Mouse (Mus musculus): Measurements from ENCODE around the gene Gramd1c.

Gramd1c gene

DNA sequence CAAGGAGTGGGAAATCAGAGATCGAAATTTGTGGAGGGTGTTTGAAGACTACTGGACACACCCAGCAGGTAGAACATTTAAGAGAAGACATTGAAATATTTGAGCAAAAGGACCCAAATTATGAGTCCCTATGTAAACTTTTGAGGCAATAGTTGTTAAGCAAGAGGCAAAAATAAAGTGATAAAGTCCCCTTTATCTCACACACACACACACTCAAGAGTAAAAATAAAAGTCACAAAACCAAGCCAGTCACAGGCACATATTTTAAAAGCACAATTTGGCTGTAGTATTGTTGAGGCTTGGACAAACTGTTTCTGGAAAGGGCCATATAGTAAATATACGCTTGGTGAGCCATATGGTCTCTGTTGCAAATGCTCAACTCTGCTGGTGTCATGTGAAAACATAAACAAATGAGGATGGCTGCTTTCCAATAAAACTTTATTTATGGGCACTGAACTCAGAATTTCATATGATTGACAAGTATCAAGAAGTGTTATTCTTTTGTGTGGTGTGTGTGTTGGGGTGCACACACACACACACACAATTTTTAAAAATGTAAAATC is 44.1 kb downstream of the Gramd1c start:
- no peak for DNase-seq (ENCODE audit: inconsistent age in 2 of 2, low spot score in 1 of 2)

GRCm38 (mm10) chr16:44018372-44018771 is 44.8 kb downstream of the Gramd1c start:
- no peak for DNase-seq (ENCODE audit: inconsistent age in 2 of 2, low spot score in 1 of 2)

DNA sequence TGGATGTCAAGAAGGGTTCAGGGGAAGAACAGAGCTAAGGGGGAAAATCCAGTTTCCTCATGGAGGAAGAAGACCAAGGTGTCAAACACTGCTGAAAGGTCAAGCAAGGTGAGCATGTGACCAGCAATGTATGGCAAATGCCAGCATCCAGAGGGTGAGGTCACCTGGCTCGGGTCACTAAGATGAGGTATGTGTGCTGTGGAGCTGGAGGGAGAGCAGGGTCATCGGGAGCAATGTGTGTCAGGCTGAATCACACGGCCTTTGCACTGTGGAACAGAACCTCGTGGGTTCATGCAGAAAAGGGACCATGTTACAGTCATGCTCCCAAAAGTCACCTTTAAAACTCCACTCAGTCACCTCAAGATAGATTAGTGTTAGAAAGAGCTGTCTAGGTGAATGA is 45.4 kb downstream of the Gramd1c start:
- no peak for DNase-seq (ENCODE audit: inconsistent age in 2 of 2, low spot score in 1 of 2)

GRCm38 (mm10) chr16:44016164-44016563 is 47.0 kb downstream of the Gramd1c start:
- DNase-seq (ENCODE audit: inconsistent age in 2 of 2, low spot score in 1 of 2) = peak; percentile 23 to 56

DNA sequence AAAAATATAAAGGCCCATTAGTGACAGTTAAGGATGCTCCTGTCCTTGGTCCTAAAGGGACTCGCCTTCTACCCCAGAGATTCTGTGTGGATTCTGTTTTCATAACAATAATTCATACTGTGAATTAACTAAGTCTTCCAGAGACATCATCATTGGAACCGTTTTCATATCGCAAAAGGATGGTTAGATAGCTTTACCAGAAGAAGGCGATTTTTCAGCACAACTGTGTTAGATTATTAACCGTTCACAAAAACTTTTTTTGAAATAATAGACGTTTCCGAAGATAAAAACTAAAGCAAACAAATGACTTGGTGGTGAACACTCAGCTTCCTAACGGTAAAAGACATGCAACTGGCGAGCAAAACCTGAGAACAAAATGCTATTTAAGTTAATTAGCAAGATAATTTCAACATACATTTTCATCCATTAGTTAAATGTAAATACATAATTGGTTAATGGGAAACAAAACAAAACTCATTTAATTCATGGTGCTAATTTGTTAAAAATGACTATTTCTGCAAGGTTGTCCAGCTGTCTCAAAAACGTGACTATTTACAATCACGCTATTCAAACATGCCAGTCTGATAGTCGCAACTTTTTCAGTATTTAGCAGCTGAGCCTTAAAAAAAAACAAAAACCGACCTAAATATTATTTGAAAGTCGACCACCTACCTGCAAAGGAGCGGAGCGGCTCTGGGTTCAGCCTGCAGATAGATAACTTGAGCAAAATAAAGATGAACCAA is 47.6 kb downstream of the Gramd1c start:
- no peak for DNase-seq (ENCODE audit: inconsistent age in 2 of 2, low spot score in 1 of 2)

DNA sequence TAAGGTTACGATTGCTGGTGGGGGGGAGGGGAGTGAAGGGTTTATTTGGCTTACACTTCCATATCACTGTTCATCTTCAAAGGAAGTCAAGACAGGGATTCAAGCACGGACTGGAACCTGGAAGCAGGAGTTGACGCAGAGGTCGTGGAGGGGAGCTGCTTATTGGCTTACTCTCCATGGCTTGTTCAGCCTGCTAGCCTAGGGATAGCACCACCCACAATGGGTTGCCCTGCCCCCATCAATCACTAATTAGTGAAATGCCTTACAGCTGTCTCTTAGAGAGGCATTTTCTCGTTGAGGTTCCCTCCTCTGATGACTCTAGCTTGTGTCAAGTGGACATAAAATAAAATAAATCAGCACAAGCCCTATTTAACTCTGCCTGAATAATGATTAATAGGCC is 52.1 kb downstream of the Gramd1c start:
- no peak for DNase-seq (ENCODE audit: inconsistent age in 2 of 2, low spot score in 1 of 2)

DNA sequence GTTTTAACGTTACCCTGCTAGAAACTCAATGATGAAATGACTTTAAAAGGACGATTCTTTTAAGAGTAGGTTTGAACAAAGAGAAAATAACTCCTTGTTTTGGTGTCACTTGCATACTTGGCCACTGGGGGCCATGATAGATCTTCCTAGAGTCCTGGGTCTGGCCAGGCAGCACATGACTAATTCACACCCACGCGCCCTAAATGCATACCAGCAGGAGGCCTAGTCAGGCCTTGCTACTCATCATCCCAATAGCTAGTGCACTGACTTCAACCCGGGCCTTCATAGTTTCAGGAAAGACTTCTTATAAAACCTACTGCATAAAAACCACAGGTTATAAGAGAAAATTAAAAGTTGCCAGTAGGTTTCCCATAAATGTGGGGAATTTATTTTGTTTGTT is 61.1 kb downstream of the Gramd1c start:
- no peak for DNase-seq (ENCODE audit: inconsistent age in 2 of 2, low spot score in 1 of 2)

GRCm38 (mm10) chr16:43999541-43999940 is 63.6 kb downstream of the Gramd1c start:
- DNase-seq (ENCODE audit: inconsistent age in 2 of 2, low spot score in 1 of 2) = peak in 1 of 2 experiments; percentile 36

GRCm38 (mm10) chr16:43999111-43999510 is 64.0 kb downstream of the Gramd1c start:
- peak in 1 of 2 experiments; percentile 47 for DNase-seq (ENCODE audit: inconsistent age in 2 of 2, low spot score in 1 of 2)

DNA sequence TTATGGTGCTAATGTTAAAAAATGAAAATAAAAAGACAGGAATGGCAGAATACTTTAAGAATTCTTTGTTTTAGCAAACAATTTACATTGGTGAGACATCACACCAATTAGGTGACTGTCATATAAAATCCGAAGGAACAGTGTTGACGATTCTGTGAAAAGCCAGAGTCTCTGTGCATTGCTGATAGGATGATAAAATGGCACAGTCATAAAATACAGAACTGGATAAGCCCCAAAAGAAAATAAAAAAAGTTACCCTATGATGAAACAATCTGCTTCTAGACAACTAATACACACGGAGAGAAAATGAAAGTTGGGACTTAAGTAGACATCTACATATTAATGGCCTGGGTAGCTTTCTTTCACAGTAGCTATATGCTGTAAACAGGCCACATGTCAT is 68.5 kb downstream of the Gramd1c start:
- no peak for DNase-seq (ENCODE audit: inconsistent age in 2 of 2, low spot score in 1 of 2)

GRCm38 (mm10) chr16:43986299-43986698 is 76.8 kb downstream of the Gramd1c start:
- DNase-seq (ENCODE audit: inconsistent age in 2 of 2, low spot score in 1 of 2) = no peak

- no peak for DNase-seq (ENCODE audit: inconsistent age in 2 of 2, low spot score in 1 of 2)
These were observed 83.0 kb downstream of the Gramd1c start for GRCm38 (mm10) chr16:43980110-43980609.

- DNase-seq (ENCODE audit: inconsistent age in 2 of 2, low spot score in 1 of 2) = peak; percentile 27 to 71
These were observed 83.6 kb downstream of the Gramd1c start, which contains the start of gene Zdhhc23 for GRCm38 (mm10) chr16:43979328-43980109. TSS of gene Zdhhc23 (minus strand) at chr16:43979791.

- no peak for DNase-seq (ENCODE audit: inconsistent age in 2 of 2, low spot score in 1 of 2)
These were observed 84.2 kb downstream of the Gramd1c start for GRCm38 (mm10) chr16:43979010-43979327.

DNA sequence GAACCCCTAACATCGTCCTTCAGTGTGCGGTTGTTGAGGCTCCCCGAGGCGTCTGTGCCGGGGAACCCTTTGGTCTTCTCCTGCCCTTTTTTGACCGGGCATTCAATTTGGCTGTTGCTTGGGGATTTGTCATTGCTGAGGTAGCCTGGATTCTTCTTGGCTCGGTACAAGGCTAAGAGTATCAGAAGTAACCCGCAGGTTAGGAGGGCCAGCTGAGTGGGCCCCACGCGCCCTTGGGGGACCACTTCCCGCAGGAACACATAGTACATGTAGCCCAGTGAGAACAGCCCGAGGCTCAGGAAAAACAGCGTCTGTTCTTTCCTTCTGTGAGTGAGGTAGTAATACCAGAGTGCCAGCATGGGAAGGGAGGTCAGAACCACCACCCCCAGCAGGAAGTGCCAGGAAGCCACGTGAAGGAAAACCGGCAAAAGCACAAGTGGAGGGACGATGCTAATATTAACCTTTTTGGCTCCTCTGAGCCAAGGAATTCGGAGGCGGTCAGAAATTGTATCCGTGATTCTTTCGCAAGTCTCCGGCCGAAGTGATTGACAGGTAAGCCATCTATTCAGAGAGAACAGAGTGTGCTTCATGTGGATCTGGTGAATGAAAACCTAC is 89.4 kb downstream of the Gramd1c start:
- no peak for DNase-seq (ENCODE audit: inconsistent age in 2 of 2, low spot score in 1 of 2)

DNA sequence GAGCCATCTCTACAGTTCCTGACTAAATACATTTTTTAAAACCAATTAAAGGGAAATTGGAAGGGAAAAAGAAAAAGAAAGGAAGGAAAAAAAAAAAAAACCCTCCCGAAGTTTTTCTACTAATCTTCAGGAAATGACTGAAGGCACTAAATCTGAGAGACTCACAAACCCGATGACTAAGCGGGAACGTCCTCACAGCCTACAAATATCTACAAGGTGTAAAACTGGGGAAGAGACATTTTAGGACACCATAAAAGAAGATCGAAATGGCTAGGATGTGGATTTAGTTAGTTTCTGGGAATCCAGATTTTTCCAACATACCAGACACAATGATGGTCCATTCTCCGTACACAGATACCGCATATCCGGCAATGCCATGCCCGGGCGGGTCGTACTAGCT is 90.0 kb downstream of the Gramd1c start:
- DNase-seq (ENCODE audit: inconsistent age in 2 of 2, low spot score in 1 of 2) = no peak

DNA sequence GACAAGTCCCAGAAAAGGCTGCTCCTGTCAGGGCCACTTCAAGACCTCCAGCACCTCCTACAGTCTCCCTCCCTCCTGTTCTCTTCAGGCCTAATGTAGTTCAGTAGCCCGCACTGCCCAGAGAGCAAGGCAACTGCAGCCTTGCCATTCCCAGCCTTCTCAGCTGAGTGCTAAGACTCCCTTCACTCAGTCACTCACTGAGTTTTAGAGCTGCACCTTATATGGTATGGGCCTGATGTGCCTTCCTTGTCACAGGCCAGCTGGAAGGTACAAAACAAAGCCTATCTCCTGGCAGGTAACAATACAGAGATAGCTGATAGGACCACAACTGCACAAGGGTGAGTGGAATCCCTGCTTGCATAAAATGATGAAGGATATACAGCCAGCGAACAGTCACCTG is 90.8 kb downstream of the Gramd1c start:
- DNase-seq (ENCODE audit: inconsistent age in 2 of 2, low spot score in 1 of 2) = no peak

DNA sequence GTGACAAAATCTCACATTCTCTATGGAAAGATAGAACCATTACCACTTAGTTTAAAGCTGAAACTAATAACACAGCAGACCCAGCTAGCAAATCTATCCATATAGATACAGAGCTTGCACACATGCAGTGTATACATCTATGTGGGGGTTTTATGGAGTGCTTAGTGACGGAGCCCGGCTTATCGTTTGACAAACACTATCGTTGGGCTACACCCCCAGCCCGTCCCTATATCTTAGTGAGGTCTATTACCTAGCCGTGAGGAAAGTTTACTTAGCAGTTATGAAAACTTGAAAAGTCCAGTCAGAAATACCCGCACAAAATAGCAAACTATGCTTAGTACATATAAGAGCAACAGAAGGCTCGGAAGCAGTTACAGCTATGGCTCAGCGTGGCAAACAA is 91.4 kb downstream of the Gramd1c start:
- no peak for DNase-seq (ENCODE audit: inconsistent age in 2 of 2, low spot score in 1 of 2)

GRCm38 (mm10) chr16:43971189-43971588 is 92.0 kb downstream of the Gramd1c start:
- no peak for DNase-seq (ENCODE audit: inconsistent age in 2 of 2, low spot score in 1 of 2)

DNA sequence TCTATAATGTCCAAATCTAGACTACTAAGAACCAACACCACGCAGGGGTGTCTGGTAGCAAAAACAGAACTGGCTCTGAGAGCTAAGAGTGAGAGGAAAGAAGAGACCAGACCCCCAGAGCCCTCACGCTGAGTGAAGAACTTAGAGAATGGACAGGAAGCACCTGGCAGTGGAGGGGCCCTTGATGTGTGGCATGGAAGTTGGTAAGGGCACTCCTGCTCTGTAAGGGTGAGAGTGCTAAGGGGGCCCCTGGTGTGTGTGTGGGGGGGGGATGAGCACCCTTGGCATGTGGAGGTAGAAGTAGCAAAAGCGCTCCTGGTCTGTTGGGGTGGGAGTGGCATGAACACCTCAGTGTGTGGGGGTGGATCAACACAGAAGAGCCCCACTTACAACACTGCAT is 92.7 kb downstream of the Gramd1c start:
- DNase-seq (ENCODE audit: inconsistent age in 2 of 2, low spot score in 1 of 2) = no peak

GRCm38 (mm10) chr16:43965781-43966389 is 97.3 kb downstream of the Gramd1c start:
- DNase-seq (ENCODE audit: inconsistent age in 2 of 2, low spot score in 1 of 2) = no peak
